Mouse (Mus musculus) left cerebral cortex, adult 18-20 months (tissue): Measurements from ENCODE around the gene Ak9. TPM values are rescaled to one million over a fixed set of nuclear protein-coding genes. Genes with fewer than 3 reads are reported as not detected.

Experiments used
- DNase-seq, 2 experiments: peaks; one replicate each; pipeline ENCODE4 v3.0.0; 2021 to 2022; ENCODE audit warnings: low spot score in 2 of 2, mixed read lengths in 1 of 2
- long read RNA-seq, 2 experiments: library from polyadenylated mRNA; stranded (forward); transcript quantifications; one replicate each; pipeline ENCODE4 v2.0.0; 2021
- total RNA-seq, 2 experiments: library from RNA; stranded (reverse); gene quantifications; 2 replicates each; pipeline ENCODE4 v1.2.3; 2021

Gene Ak9
- total RNA-seq: under 1 TPM in 1 of 2 experiments, not detected in 1; 0.07 TPM
- long read RNA-seq, experiment 1: 0 reads
- long read RNA-seq, experiment 2: 0 reads

GRCm38 (mm10) chr10:41303639-41304444, at the start of gene Ak9:
Gene Ak9, plus strand, starts transcription at chr10:41303980.
- peak; percentile 85 to 88 for DNase-seq

GRCm38 (mm10) chr10:41260243-41261006, 43.4 kb upstream of the Ak9 start:
- DNase-seq: no peak

GRCm38 (mm10) chr10:41261218-41261617, 42.6 kb upstream of the Ak9 start:
- DNase-seq: no peak

GRCm38 (mm10) chr10:41261889-41262288, 41.9 kb upstream of the Ak9 start:
- DNase-seq: no peak

DNA sequence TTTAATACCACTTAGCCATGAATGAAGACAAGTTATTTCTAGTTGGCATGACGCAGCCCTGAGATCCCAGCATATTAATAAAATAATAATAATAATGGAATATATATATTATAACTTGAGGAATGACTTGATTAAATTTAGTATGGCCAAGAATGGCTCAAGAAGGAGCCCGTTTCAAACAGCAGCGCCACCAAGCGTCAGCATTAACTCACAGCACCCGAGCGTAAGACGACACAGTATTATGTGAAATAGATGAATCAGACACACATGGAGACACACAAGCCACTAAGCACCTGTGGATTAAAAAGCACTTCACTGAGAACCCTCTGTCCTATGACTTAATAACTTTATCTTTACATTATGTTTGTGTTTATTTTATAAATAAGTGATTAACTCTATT, 31.9 kb upstream of the Ak9 start:
- peak; percentile 15 for DNase-seq

DNA sequence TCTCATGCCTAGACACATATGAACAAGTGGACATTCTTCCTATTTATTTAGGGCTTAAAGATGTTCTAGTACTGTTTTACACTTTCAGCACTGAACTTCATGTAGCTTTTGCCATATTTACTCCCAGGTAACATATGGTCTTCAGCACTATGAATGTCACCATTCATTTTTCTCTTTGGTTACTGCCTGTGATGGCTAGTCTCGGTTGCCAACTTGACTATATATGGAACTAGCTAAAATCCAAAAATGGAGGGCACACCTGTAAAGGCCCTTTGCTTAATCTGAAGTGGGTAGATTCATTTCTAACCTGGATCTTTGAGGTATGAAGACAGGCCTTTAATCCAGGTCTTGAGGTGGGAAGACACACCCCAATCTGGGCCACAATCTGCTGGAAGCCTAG, 28.9 kb upstream of the Ak9 start:
- no peak for DNase-seq

DNA sequence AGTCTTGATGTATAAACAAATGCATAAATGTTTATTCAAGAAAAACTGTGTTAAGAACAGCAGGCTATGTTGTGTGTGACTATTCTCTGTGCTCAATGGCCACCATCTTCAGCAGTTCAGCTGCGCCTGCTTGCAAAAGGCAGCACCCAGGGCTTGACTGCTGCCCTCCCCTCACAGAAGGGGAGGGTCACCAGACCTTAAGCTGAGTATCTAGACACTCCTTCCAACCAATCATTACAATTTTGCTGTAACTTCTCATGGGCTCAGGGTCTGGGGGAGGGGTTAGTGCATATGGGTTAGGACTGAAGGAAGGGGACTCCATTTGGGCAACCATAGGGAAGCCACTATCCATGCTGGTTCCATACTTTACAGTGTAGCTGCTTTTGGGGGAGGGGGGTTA, 25.0 kb upstream of the Ak9 start:
- no peak for DNase-seq

- DNase-seq: no peak
Measured at GRCm38 (mm10) chr10:41280177-41280576, 23.6 kb upstream of the Ak9 start.

DNA sequence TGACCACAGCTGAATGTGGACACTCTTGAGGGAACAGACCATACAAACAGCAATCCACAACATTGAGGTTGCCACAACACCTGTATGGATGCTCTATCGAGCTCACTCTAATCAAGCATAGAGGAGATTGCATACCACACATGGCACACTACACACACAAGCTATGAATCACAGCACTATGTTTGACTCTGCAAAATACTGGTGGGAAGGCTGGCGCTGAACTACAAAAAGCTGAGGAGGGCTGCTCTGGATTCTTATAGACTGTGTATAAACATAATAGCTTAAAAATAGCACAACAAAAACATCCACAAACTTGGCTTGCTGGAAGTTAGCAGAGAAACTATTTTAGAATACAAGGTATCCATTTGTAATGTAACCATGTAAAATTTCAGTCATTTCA, 23.0 kb upstream of the Ak9 start:
- DNase-seq: no peak

- no peak for DNase-seq
Measured at GRCm38 (mm10) chr10:41282086-41282485, 21.7 kb upstream of the Ak9 start.

- DNase-seq: no peak
Measured at GRCm38 (mm10) chr10:41287618-41288017, 16.2 kb upstream of the Ak9 start.

DNA sequence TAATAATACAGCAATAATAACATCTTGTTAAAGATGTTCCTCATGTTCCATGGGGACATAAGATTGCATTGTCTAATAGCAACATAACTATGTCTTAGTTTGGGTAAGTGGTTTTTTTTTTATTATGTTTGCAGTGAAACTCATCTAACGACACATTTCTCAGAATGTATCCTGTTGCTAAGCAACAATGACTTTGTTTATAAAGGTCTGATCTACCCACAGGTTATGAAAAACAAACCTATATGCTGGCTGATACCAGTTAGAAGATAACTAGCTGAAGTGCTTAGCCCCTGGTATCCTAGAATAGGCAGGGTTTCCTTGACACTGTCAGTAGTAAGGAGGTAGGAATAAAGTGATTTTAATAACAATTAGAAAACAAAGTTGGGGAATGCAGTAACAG, 15.7 kb upstream of the Ak9 start:
- DNase-seq: no peak

DNA sequence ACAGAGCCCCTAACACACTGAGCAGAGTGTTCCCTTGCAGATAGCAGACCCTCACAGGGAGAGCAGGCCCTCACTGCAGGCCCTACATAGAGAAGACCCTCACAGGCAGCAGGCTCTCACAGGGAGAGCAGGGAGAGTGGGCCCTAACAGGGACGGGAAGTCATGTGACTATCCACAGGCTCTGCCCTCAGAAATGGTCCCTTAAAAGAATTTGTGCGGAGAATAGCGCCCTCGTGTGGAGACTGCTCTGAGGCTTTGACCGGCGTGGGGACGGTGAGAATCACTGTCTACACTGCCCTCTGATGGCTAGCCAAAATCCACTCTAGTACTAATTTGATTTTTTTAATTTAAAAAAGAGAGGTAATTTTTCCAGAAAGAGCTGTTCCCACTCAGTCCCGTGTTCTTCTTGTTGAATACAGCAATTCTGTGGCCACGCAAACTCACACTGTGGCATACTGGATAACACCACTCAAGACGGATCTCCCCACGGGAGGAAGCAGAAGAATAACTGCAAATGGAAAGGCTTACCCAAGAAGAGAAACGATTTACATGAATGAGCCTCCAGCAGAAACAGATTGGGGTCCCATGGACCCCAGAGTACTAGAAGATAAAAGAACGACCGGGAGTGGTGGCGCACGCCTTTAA, 14.9 kb upstream of the Ak9 start:
- DNase-seq: peak; percentile 87 to 95

DNA sequence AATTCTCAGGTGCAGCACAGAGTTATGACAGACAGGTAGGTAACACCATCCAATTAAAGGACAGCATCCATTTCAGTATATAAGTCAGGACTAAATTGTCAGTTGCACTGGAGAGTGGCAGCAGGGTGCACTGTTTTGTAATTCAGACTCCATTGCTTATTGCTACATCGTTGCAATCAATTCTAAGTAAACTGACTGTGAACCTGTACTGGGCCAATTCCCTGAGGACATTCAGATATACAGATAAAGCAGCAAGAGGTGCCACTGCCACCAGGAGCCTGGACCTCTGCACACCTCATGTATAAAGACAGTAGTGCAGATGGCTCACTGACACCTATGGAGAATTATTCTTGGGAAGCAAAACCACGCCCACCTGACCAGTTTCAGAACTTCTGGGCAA, 12.8 kb upstream of the Ak9 start:
- no peak for DNase-seq

DNA sequence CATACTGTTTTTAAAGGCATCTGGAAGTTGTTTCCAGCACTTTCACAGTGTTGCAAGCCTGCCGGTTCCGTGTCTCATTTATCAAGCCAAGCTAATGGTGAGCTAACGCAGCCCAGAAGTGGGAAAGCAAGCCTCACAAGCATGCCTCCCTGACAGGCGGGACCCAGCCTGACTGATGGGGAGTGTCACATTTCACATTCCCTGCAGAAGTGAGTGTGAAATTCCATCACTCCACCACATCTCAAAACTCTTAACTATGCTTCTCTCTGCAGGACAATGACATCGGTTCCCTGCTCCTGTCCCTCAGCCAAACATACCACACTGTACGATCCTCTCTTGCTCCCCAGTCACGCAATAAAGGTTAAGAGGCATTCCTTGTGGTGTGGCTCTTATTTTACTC, 10.8 kb upstream of the Ak9 start:
- DNase-seq: no peak

- DNase-seq: no peak
Measured at GRCm38 (mm10) chr10:41294734-41295133, 9.0 kb upstream of the Ak9 start.

DNA sequence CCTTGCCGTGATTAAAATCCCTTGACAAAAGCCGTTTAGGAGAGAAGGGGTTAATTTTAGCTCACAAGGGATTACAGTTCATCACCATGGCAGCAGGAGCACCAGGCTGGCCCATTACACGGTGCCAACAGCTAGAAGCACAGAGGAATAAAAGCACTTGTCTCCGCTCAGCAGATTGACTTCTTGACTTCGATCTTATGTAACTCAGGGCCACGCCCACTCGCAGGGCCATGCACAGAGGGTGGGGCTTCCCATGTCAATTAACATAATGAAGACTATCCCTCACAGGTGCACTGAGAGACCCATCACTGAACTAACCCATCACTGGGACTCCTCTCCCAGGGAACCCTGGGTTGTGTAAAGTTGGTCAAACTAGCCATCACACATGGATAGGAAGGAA, 8.6 kb upstream of the Ak9 start:
- no peak for DNase-seq

- DNase-seq: no peak
Measured at GRCm38 (mm10) chr10:41300161-41300560, 3.6 kb upstream of the Ak9 start.

GRCm38 (mm10) chr10:41302689-41303431, 920 bp upstream of the Ak9 start, which contains the start of gene Fig4:
Gene Fig4, minus strand, starts transcription at chr10:41303260.
- peak; percentile 83 to 86 for DNase-seq

DNA sequence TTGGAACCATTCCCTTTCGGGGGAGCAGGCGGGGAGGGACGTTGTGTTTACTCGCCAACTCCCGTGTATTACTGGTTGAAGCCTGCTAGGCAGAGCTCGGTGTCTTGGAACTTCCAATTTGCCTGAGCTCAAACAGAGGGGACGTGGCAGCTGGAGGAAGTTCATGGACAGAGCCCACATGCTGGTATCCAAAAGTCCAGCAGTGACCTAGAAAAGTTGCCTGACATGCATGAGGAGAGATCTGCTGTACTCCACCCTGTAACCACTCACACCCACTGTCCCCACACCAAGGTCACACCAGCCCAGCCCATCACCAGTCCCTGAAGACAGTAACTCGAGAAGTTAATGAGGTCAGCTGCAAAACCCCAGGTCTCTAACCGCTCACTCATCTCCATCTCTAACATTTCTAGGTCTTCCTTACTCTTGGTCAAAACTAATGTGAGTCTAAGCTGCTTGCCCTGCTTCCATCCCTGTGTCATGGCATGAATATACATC, 1.2 kb downstream of the Ak9 start:
- DNase-seq: no peak

GRCm38 (mm10) chr10:41308205-41308604, 4.4 kb downstream of the Ak9 start:
- no peak for DNase-seq
